Mouse (Mus musculus): Measurements from ENCODE around the gene Gdnf.

The Gdnf gene

DNA sequence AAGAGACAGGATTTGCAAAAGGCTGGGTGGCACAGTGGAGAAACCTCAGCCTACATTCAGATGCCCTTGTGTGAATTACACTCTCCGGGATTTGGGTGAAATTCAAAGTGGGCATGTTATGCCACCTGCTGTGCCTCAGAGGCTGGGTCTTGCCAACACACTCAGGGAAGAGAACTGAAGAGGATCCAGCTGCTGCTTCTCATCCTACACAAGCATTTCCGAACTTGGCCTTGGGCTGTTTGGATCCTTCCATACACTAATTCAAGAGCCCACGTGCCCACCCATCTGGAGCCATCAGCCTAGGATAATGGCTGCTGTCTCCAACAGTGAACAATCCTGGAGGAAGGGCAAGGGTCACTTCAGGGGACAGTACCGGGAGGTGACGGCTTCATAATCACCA, 52.7 kb downstream of the Gdnf start:
- DNase-seq: no peak

DNA sequence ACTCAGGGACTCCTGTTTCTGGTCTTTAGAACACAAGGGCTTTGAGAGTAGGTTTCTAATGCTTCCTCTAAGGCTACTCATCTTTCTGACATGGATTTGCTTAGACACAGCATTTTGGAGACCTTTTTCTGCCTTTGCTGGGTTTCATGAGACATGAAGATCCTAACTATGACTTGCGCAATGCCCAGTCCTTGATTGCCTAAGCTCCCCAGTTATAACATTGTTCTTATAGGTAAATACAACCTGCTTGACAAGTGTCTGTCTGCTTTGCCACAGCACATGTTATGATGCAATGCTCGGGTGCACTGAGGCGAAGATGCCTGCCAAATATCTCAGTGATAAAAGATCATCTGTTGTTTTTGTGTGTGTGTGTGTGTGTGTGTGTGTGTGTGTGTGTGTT, 54.7 kb downstream of the Gdnf start:
- no peak for DNase-seq

DNA sequence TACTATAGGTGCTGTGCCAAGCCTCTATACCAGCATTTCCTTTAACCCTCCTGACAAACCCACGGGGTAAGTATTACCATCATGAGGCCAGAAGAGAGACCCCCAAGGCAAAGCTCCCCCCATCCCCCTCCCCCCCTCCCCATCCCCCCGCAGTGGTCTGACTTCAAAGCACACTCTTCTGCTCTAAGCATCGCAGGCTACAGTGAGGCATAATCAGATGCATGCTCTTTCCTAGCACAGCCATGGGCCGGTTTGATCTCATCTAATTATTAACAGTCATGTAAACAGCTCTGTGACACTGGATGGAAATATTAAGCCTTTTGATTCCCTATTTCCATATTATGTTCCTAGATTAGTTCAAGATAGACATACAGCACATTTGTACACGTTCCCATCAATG, 61.8 kb downstream of the Gdnf start:
- DNase-seq: no peak

DNA sequence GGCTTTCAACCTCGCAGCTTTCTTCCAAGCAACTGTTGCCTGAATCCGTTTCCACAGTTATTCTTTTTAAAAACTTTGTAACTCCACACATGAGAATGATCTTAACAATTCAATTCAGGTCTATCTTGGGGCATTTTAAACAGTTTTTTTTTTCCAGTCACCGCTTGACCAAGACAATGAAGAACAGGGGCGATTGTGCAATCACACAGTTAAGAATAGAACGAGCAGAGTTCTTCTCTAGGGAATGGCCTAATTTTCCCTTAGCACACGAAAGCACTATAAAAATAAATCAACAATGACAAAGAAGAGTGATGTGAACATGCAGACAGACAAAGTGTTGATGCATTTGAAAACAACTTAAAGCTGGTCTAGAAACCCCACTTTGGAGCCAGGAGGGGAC, 65.2 kb downstream of the Gdnf start:
- no peak for DNase-seq

DNA sequence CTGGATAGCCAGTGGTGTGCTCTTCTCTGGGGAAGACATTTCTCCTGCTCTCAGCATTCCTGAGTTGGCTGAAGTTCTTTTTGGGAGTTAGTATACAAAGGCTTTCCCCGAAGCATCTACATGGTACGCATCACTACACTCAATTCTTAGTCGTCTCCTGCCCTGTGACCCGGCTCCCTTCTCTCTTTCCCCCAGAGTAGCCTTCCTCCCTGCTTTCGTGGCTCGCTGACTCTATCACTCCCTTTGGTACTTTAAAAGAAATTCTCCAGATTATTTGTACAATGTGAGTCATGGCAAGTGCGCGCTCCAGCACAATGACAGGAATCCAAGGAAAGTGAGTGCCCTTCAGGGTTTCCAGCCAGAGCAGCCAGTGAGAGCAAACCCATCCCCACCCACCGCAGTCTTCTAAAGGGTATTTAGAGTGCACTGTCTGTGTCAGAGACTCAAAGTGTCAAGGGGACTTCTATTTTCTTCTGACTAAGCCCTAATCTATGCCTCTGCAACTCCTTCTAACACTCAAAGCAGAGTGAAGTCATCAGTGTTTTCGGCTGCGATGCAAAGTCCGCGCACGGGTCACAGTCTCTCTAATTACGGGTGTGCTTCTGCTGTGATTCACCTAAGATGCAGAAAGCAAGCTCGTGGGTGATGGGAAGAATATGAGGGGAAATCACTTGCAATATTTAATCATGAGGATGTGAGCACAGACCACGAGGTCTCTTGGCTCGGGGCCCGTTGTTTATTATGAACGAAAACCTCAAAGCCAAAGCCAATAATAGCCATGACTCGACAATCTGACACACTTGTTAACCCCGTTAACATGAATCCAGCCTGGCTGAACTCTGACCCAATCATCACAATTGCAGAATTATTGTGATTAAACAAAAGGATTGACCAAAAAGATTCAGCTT, 67.2 kb downstream of the Gdnf start:
- DNase-seq: no peak

DNA sequence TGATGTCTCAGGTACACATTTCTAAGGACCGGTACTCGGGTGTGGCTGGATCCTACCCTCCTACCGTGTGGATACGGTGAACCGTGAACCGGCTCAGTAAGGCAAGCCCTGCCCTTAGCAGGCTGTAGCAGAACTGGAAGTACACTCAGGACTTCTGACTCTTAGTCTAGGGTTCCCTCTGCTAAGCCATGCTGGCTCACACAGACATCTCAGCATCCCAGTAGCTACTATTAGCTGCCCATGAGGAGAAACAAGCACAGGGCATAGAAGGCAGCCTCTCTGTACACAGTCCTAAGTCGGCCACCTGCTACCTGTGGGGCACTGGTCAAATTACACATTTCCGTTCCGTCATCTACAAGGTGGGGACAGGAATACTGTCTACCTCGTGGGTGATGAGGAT, 68.2 kb downstream of the Gdnf start:
- DNase-seq: no peak

DNA sequence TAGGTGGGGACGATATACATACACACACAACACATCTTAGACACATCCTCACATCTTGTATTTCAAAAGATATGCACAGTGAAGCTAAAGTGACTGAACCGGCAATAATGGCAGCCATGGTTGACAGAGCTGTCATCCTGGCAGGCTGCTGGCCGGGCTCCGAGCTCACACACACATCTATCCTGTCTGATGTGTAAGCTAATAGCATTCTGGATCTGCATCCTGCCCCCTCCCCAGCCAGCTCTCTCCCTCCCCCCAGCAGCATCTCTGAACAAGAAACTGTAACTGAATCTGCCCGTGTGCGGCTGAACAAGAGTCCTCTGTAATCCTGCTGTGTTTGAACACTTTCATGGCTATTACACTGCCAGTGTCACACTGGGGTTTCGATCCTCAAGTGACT, 69.3 kb downstream of the Gdnf start:
- DNase-seq: no peak

DNA sequence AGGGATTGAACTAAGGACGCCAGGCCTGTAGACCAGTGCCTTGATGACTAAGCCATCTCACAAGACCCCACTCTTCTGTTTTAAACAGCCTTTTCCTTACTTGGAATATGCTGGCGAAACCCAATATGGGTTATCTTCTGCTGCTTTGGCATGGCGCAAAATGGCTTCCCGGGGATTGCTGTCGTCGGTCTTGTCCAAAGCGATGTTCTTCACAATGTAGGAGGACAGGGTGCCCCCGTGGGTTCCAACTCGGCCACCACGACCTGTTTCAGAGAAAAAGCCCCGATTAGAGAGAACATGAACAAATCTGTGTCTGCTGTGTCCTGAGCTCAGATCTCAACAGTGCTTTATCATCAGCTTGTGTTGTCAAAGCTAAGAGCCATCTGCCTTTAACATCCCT, 73.5 kb downstream of the Gdnf start:
- no peak for DNase-seq

DNA sequence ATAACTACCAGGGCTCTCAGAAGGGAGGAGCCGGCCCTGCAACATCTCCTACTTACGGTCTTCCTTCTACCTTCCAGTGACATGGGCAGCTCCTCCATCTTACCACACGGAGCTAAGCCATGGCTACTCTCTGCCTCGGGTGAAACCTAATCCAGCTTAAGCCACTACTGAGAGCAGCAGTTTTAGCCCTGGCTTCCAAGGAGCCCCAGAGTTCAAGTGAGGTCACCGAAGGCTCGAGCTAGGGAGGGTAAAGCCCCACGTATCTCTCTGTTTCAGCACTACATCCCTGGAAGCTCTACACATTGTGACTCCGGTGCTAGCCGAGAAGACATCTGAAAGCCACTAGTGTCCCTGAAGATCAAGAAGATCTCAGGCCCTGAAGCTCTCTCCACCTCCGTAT, 74.5 kb downstream of the Gdnf start:
- no peak for DNase-seq

DNA sequence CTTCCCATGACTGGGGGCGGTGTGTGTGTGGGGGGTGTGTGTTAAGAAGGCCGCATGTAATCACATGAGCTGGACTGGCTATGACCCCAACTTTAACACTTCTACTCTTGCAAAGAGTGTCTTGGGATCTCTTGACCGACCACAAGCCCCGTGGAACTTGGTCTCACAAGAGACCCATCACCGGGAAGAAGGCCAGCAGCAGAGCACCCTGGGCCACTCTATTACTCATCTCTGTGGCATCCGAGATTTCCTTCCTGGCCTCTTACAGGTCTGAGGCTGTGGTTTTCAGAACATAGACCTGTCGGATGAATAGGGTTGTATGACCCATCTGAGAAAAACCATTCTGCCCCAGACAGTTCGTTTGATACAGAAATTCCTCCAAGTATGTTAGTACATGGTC, 75.9 kb downstream of the Gdnf start:
- no peak for DNase-seq
